Mouse (Mus musculus) spleen, postnatal 10 days (tissue): ENCODE measurements around the gene Gm49721.
"Not testable (repeated sequence)": the region's sequence is repeated elsewhere in the genome, so short reads cannot be mapped to it uniquely, and the experiment has no call there.

Experiments
- DNase-seq, 2 experiments: peaks; one replicate each; pipeline ENCODE4 v3.0.0; 2021 to 2022; ENCODE audit warnings: low spot score in 2 of 2

Gm49721 gene

DNA sequence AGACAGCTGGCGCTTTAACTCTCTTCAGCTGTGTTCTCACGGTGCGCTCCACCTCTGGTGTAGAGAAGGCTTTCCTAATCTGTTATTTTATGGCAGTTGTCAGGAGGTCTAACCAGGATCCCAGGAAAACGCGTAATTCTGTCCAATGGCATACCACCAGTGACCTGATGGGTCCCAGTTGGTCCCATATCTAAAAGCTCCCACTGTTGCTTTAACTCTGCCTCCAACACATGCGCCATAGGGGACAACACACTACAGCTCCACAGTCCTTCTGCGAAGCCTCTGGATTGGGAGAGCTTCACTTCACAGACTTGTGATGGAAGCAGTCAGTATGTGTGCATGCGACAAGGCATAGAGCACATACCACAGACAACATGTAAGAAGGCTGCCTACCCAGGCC lies 1.4 kb downstream of the Gm49721 start:
- DNase-seq = not testable (repeated sequence)

DNA sequence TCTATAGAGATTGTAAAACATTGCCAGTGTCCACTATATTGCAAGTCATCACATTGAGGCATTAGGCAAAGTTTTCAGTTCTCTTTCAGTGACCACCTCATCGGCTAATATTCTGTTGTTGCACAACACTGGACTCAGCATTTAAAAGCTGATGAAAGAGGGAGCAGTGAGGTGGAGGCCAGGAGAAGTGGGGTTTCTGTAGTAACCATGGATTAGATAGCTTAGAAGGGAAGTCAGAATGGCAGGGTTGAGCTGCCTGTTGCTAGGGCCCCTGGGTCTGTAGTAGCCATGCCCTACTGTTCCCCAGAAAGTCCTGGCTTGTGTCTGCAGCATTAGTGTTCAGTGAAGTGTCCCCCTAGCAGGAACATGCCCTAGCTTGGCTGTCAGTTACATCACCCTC lies 7.4 kb downstream of the Gm49721 start:
- DNase-seq = not testable (repeated sequence)

DNA sequence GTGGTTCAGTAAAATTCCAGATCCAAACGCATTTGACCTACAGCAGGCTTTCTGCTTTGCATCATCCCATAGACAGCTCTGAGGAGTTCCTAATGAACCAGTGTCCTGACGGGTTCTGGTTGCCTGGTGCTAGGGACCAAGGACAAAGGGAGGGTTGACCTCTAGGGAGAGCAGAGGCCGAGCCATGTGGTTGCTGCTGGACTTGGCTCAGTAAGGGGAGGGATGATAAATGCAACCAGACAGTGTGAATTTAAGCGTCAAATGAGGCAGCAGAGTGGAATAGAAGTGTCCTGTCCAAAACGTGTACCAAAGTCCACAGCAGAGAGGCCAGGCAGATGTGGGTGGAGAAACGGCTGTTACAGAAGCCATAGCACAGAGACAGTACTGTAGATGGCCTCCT lies 16.8 kb downstream of the Gm49721 start:
- not testable (repeated sequence) for DNase-seq

DNA sequence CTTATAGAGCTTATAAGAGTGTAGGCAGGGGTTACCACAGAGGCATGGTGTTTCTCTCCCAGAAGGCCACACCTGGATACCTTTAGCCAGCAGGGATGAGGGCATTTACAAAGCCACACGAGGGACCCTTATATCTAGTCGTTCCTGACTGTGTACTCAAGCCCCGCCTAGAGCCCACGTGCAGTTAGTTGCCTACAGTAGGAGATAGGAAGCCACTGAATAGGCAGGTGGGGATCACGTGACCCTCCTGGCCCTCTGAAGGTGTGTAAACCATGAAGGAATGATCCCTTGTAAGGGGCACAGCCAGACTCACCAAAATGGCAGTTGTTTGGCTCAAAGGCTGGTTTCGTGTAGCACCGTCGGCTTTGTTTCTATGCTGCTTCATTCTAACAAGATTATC lies 18.1 kb downstream of the Gm49721 start:
- DNase-seq = not testable (repeated sequence)

DNA sequence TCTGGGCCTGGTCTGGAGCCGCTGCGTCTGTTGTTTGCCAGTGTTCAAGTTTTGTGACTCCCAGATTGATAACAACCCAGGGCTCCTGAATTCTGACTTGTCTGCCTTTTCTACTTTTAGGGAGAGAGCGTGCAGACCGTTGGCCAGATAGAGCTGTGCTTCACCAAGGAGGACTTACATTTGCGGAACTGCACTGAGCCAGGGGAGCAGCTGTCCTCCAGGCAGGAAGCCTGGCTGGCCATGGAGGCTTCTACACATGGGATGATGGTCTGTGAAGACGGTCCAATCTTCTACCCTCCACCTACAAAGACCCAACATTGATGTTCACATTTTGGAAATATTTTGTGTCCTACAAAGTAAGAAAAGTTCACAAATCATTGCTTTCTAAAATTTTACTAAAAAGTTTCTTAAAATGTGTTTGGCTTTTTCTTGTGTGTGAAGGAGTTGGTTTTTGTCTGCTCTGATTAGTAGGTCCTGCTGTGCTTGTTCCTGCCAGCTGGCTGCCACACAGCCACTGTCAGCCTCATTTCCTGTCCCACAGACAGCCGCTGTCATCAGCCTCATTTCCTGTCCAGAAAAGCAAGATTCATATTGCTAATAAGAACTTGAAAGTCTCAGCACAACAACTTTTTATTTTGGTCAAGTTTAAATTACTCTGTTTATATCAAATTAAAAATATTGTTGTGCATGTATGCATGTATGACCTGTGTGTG lies 19.2 kb downstream of the Gm49721 start:
- DNase-seq = not testable (repeated sequence)

DNA sequence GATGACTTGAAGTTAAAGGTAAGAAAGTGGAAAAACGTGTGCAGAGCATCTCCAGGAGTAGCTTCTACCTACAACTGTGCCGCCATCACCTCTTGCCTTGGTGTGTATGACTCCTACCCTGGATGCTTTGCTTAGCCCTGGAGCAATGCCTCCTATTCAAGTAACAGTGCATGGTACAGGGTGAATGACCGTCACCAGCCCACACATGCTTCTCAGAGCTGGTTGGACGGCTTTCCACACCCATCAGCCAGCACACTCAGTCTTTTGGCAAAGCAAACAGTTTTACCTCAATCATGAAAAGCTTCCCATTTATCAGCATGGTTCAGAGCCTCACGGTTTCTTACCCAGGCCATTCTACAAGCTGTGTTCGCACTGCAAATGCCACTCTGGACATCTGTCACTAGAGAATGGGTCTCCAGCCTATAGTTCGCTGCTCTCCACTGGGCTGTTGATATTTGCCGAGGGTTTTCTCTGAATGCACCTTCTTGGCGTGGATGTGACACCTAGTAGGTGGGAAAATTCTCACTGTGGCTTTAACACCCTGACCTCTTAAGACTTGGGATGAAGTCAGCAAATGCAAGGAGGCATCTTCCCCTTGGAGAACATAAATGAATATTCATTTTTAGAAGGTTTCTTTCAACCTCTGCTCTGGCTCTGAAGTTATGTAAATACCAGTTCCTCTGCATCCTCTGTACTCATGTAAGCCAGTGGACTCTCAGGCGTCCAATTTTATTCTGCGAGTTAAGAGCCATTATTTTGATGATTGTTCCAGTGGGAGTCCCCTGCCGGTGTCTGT lies 23.3 kb downstream of the Gm49721 start:
- DNase-seq = not testable (repeated sequence)

DNA sequence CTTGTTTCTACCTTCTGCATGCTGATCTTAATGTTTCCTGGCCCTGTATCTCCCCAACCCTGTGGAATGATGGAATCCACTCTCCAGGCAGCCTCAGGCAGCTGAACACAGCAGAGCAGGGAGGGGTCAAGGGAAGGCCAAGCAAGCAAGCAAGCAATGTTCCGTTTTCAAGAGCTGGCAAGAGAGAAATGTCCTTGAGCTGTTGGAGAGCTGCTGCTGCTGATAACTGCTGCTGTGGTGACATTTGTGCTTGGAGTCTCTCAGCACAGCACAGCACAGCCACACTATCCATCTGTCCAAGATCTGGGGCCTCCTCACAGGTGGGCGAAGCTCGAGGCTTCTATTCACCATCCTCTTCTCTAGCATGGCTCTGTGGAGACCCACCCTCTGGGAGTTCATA lies 24.7 kb downstream of the Gm49721 start:
- not testable (repeated sequence) for DNase-seq

DNA sequence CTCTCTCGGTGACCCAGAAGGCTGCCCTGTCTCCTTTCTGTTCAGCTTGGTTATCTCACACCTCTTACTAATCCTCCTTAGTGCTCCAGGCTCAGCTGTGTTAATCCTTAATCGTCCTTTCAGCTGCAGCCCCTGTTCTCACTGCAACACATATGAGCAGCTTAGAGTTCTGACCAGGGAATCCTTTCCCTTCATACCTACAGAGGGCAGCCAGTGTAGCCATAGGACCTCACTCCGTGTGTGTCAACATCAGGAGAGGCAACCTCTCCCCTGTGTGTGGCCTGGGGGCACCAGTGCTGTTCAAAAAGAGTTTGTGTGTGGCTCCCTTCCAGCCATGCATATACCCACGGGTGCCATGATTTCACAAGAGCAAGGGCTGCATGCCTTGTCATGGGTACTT lies 26.9 kb downstream of the Gm49721 start:
- not testable (repeated sequence) for DNase-seq

DNA sequence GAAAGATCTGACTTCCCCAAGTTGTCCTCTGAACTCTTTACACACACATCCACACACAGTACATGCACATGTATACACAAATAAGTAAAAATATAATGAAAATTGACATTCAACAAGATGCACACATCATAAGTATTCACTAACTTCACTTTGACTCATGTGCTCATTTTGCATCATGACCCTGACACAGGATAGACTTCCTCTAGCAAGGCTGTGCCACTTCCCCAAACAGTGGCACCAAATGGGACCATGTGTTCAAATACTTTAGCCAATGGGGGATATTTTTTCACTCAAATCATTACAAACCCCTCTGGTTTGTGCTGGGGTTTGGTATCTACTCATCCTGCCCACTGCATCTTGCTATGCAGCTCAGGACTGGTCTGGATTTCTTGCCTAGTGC lies 30.2 kb downstream of the Gm49721 start:
- DNase-seq = not testable (repeated sequence)

DNA sequence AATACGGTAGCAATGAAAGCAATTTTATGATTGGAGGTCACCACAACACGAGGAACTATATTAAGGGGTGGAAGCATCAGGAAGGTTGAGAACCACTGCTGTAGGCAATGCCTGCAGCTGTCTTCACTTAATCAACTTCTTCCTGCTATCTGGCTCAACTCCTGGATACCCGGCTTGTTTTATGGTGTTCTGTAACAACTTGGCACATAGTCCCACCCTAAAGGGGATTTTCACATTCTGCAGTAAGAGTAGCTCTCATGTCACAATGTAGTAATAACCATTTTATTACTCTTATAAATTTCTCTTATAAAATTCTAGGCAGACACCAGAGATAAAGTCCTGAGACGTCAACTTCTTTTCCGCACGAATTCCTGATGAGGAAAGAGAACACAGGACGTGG lies 30.7 kb downstream of the Gm49721 start:
- not testable (repeated sequence) for DNase-seq

DNA sequence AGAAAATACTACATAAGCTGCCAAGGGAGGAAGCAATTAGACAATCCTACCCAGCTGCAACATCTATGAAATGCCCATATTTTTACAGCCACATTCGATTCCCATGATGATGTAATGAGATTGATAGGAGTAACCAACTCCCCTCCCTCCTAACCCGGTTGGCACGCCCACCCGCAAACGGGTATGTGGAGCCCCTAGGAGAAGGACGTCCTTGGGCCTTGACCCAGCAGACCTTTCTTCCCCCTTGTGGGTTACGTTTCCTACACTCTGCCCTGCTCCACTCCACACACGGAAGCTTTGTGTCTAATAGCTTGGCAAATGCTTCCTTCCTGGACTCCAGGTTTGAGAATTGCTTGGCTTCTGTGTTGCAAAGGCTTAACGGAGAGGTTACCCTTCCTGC lies 31.2 kb downstream of the Gm49721 start:
- DNase-seq = not testable (repeated sequence)

DNA sequence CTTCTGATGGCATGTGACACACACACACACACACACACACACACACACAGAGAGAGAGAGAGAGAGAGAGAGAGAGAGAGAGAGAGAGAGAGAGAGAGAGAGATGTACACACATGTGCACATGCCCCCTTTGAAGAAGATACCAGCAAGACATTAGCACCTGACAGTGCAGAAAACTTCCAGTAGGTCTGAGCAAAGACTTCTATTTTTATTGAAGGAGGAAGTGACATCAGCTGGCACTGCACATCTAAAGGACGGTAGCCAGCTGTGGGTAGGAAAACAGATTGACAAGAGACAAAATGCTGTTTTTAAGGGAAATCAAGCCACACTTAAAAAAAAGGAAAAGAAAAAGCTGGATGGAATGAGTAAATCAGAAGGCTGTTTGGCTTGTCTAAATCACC lies 35.5 kb downstream of the Gm49721 start:
- not testable (repeated sequence) for DNase-seq

DNA sequence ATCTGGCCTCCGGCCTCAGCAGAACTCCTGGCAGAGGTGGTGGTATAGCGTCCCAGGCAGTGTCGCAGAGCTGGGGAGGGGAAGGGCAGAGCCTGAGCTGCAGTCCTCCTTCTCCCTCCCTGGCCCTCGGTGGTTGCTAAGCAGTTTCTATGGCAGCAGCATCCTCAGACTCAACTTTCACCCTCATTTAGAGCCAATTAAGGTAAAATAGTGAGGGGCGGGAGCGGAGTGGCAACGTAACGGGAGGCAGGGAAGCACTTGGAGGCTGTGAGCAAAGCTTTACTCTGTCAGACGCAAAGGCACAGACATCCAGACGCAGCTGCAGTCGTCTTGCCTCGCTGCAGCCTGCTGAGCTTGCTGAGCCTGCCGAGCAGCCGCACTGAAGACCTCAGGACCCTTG lies 46.6 kb downstream of the Gm49721 start, which contains the start of gene Gm1604a:
TSS of gene Gm1604a (plus strand) at position 312 of the 400 bp plus-strand sequence.
- not testable (repeated sequence) for DNase-seq

DNA sequence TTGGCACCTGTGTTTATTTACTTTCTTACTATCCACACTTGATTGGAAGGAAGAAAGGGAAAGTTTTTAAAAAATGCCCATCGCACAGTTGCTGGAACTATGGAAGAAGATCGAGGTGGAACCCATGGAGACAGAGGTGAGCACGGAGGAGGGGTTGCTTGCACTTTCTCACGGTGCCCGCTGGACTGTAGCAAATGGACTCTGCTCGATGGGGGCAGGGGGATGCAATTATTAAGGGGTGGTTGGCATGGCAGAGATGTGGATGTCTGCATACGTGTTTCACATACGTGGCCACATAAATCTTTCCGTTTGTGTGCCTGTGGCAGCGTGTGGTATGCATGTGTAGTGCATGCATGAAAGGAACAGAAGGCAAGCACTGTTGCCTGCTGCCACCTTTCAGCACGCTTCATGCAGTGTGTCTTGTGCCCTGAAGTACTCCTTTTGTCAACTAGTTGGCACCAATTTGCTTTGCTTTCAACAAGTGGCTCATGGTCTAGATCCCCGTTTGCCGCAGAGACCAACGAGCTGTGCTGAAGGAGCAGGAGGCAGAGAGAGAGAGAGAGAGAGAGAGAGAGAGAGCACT lies 47.2 kb downstream of the Gm49721 start:
- DNase-seq = not testable (repeated sequence)

DNA sequence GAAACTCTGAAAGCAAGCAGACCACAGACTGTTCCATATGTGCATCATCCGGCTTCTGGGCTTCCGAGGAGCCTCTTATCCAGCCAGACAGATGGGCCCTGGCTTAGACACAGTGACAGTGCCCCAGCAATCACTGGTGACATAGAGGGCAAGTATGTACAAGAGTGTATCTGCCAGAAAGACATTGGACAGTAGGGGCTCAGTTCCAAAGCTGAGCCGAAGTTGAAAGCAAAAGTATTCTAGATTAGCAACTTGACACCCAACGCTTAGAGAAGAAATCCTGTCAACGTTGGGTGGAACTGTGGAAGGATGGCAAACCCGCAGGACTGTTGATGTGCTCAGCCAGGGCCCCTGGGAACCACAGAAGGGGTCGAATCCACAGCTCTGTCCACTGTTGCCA lies 51.5 kb downstream of the Gm49721 start:
- not testable (repeated sequence) for DNase-seq

DNA sequence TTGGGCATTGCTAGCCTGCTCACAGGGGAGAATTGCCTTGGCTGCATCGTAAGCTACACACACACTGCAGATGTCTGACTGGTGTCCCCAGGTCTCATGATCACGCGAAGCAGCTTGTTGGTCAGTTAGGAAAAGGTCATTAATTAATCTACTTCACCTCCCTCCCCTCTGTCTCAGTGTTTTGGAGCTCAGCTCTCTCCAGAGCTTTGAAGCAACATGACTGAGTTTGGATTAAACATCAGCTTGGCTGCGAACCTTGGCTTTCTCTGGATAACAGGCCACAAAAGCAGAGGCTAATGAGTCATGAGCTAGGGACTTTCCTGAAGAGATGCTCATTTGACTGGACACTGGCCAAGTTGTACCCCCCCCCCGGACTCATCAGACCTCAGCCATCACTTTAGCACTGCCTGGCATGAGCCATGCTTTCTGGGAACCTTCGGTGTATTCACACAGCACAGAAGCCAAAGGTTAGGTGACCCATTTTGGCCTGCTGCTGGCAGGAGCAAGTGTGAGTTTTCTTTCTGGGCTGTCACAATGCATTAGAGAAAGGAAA lies 52.0 kb downstream of the Gm49721 start:
- not testable (repeated sequence) for DNase-seq

DNA sequence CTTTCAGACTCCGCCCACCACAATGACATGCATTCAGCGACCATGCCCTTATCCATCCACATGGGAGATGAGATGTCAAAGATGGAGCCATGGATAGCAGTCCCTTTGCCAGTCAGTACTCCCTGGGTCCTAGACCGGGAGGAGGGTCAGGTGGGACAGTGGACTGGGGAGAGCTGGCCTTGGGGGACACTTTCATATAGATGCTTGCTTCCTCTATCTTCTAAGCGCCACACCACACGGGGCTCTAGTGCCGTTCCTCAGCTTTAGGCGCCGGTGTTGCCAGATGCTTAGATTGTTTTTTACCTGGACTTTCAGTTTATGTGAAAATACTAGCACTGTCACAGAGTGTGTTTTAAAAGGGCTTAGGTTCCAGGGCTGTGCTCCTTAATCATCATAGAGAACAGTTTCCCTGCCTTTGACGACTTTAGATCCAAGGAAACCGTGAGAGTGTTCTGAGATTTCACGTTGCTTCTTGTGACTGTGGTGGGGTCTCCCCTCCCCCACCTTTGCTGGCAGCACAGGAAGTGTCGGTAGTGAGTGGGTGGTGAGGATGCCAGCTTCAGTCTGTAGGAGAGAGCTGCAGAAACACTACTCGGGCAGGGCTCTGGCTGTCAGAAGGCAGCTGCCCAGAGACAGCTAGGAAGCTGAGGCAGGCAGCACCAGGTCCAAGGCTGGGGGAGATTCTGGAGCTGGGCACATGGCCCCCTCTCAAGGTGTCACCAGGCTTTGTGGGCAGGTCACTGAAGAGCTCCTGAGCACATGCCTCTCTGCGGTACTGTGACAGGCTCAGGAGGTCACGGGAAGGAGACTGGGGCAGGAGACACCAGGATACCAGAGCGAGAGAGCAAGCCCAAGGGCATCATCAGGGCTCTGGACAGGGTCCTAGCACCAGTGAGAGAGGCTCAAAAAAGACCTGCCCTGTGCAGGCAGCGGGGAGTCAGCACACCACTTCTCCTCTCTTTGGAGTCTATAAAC lies 54.8 kb downstream of the Gm49721 start:
- not testable (repeated sequence) for DNase-seq

DNA sequence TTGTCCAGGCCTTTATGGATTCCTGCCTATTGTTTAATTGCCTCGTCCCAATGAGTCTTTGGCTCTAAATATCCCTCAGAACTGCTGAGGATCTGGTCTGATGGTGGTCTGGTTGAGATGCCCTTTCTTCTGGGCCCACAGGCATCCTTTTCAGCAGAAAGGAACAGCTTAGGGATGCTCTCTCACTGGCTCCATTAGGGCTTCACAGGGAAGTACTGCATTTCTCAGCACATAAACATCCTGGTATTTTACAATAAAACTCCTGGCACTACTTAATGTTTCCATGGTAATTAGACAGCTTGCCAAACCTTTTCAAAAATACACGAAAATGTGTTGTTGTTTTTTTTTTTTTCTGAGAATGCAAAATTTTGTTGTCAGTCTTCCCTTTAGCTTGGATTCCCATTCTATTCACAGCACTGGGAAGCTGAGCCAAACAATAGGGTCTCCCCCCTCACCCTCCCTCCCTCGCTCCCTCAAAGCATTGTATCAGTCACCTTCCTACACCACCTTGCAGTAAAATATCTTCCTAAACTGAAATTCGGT lies 90.4 kb downstream of the Gm49721 start:
- DNase-seq = not testable (repeated sequence)

DNA sequence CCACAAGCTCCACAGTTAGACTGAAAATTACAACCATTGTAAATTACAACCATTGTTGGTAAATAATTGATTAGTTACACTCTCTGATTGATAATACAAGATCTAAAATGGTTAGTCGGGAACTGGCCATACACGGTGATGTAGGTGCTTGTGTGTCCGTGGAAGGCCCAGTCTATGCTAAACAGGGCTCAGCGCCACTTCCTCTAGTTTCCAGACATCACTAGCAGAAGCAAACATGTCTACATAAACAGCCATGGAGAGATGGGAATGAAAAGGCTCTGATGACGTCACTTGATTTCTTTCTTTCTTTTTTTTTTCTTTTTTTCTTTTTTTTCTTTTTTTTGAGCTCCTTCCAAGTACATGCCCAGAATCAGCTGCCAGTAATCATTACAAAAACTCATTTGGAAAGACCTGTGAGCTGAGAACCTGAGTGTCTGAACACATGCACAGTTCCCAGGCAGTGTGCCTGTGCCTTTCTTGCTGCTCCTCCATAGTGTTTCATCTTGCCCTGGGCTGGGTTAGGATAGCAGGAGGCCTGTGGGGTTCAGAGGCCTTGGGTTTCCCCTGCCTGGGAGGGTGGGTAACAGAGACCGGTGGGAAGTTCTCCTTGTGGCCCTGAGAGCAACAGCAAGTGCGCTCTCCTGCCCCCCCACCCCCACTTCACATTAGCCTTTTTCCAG lies 91.0 kb downstream of the Gm49721 start:
- DNase-seq = not testable (repeated sequence)

DNA sequence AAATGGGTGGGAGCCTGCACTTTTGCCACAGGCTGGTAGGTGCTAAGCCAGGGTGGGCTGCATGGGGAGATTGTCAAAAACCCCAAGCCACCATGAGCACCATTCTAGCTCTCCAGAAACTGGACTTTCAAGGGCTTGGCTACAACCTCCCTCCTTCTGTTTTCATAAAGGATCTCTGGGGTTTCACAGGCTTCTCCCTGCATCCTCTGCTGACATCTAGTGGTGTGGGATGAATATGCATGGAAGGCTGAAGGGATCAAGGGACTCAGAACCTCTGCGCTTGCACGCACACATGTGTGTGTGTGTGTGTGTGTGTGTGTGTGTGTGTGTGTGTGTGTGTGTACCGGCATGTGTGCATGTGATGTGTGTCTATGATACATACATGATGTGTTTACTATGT lies 95.8 kb downstream of the Gm49721 start:
- DNase-seq = peak in 1 of 2 experiments; percentile 37
